Mouse (Mus musculus): Measurements from ENCODE around the gene Wnt7b. TPM values are rescaled to one million over a fixed set of nuclear protein-coding genes. Genes with fewer than 3 reads are reported as not detected.

Wnt7b gene
- total RNA-seq, 2 experiments from 2014 or later, result 0.49 to 0.96 TPM

- no peak for DNase-seq
Measured at GRCm38 (mm10) chr15:85601202-85601601, 18.9 kb upstream of the Wnt7b start.

DNA sequence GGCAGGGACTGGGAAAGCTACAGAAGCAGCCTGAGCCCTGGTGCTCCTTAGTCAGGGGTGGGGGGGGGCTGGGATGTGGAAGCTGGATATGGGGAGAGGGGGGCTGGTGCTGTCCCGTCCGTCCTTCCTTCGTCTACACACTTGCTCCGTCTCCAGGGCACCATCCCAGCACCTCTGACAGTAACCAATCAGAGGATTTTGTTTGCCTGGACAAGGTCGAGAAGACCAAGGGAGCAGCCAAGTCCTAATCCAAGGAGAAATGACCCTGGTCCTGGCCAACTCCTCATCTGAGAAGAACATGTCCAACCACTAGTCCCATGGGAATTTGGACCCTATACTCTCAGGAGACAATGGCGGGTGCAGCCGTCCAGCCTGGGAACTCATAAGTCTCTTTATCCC lies 18.4 kb upstream of the Wnt7b start:
- DNase-seq, result peak in 1 of 2 experiments; percentile 60

GRCm38 (mm10) chr15:85599887-85600695 lies 17.8 kb upstream of the Wnt7b start:
- DNase-seq, result peak; percentile 90 to 93

DNA sequence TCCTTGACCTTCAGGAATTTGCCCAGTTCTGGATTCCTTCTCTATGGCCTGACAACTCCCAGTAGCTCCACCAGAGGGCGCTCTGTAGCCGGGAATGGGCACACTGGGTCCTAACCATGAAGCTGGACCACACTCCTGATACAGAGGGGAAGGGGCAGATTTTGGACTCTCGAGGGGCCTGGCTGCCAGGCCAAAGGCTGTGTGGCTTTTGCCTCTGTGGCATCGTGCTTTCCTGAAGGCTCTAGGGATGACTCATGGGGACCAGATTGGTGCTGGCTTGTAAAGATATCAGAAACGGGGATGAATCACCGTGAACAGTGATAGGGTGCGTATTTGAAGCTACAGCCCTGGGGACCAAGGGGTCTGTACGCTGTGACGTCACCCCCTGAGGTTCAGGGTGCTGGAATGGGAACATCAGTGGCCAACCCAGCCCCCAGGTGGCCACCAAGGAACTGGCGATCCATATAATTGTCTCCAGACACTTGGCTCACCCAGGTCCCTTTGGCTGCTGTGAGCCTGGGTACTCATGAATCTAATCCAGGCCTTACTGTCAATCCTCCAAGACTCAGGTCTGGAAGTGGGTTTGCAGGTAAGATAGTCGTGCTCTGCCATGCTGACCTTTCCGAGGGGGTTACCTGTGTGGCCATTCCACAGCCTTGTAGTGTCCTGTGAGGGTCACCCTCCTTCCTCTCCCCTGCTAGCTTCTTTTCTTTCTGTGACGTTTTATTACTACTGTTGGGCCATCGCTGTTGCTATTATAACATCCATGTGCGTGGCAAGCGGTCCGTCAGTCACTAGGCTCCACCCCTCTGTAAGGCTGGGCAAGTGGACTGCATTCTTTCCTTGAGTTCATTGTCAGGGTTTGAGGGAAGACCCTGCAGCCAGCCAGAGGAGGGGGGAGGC lies 17.0 kb upstream of the Wnt7b start:
- DNase-seq, result peak; percentile 85 to 86

GRCm38 (mm10) chr15:85598443-85598842 lies 16.2 kb upstream of the Wnt7b start:
- no peak for DNase-seq

DNA sequence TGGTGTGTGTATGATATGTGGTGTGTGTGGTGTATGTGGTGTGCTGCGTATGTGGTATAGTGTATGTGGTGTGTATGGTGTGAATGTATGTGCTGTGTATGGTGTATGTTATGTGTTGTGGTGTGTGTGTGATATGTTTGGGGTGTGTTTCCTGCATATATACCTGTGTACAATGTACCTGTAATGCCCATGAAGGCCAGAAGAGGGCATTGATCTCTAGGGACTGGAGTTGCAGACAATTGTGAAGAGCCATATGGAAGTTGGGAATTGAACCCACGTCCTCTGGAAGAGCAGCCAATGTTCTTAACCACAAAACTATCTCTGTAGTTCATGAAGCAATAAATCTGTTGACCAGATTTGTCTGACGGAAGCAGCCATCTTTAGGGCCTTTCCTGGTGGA lies 15.1 kb upstream of the Wnt7b start:
- DNase-seq, result no peak

DNA sequence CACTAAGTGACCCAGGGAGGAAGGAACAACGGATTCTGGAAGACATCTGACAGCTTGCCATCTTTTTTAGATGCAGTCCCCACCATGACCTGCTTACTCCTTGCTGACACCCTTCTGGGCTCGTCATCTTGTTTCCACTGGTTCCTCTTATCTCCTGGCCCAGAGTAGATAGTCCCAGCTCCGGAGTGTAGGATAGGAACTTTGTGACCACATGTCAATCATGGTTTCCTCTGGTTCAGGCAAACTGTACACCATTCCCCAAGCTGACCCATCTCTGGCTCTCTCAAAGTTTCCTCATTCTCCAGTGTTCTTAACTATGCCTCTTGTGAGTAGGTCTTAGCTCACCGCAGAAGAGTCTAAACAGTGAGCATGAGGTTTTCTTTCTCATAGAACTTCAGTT lies 10.4 kb upstream of the Wnt7b start:
- no peak for DNase-seq

- DNase-seq, result no peak
Measured at GRCm38 (mm10) chr15:85590831-85591230, 8.6 kb upstream of the Wnt7b start.

DNA sequence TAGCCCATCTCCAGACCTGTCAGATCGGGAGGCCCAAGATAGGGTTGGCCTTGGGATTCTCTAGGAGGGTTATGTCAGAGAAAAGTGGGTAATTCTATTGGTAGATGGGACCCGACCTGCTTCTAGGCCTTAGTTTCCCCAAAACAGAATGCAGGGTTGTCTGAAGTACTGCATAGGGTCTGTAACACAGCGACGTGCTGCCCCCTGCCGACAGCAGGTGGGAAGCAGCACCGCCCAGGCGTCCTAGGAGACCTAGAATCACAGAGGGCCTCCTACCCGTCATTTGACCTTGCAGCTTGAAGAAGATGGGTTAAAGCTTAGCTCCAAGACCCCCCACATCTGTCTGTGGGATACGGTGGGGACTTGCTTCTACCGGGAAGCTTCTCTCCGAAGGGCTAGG lies 1.2 kb upstream of the Wnt7b start:
- DNase-seq, result peak; percentile 76 to 87

DNA sequence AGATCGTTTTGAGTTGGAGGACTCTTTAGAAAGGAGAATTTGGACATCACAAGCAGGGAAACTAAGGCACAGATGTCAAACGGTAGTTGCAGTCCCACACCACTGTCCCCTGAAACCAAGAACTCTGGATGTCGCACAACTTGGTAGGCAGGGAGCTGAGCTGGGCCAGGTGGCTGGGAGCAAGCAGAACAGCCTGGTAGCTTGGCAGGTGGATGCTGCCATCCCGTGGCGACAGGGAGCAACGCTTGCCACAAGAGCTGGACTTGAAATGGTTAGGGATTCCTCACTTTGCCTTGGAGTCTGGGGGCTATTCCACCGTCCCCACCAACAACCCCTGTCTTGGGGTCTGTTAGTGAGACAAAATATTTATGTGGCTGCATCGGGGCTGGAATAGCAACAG lies 751 bp upstream of the Wnt7b start:
- peak; percentile 84 to 88 for DNase-seq

DNA sequence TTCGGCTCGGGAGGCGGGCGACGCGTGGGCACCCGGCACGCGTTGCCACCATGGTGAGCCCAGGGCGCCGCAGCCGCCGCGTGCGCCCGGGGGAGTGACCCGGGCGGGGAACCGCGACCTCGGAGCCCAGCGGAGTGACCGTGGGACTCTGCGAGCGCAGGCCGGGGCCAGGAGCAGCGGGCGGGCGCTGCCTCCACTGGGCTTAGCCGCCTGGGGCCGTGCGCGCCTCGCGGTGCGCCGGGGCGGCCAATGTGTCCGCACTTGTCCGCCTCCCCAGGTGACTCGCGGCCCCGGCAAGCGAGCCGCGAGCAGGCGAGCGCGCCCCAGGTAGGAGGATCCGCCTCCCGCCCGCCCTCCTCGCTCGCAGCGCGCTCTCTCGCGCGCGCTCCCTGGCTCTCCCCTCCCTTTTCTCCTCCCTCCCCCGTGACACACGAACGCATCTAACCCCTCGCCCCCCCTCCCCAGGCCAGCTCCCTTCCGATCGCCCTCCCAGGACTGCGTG lies 659 bp downstream of the Wnt7b start:
- DNase-seq, result peak; percentile 46 to 48

- peak in 1 of 2 experiments; percentile 23 for DNase-seq
Measured at GRCm38 (mm10) chr15:85580934-85581562, 1.2 kb downstream of the Wnt7b start.

DNA sequence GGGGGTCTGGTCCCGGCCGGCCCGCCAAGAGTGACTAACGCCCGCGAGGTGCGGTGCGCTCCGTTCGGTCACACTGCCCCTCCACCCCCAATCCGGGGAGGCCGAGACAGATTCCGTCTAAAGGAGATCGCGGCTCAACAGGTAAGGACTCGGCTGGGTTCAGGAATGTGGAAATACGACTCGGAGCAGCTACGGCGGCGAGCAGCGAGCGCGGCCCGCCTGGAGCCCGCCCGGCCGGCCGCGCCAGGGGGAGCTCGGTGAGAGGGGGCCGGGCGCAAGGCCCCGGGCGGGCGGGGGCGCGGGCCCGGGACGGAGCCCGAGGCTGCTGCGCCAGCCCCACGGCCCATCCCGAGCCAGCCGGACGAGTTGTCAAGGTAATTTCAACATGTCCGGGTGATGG lies 1.8 kb downstream of the Wnt7b start:
- no peak for DNase-seq

GRCm38 (mm10) chr15:85577583-85578460 lies 4.5 kb downstream of the Wnt7b start:
- DNase-seq, result no peak

GRCm38 (mm10) chr15:85576511-85577440 lies 5.5 kb downstream of the Wnt7b start:
- no peak for DNase-seq

- DNase-seq, result no peak
Measured at GRCm38 (mm10) chr15:85576110-85576509, 6.2 kb downstream of the Wnt7b start.

DNA sequence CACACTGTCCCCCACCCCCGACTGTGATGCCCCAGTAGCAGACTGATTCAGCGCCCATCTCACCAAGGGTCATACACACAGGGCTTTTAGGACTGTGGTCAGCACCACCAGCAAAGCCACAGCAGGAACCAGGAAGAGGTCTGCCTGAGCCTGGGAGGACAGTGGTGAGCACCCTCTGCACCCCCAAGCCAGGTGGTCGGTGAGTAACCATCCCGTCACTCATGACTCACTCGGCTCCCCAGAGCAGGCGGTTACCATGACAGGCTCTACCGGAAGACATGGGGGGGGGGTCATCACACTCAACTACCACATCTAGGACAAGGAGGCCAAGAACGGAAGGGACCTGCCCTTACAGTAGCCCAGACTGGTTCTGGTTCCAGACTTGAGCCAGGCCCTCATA lies 7.7 kb downstream of the Wnt7b start:
- DNase-seq, result no peak

DNA sequence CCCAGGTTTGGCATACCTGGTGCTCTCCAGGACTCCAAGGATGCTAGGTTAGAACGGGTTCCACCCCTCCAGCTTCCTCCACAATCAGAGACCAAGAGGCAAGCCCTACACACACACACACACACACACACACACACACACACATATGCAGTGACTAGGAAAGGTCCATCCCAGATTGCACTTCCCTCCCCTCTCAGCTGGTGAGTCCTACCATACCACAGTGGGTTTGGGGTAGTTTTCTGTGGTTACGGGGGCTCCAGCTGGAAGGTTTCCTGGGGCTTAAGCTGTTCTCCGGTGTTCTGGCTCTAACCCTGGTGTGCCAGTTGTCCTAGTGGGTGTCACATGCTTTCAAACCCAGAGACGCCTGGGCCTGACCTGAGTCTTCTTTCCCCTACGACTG lies 8.2 kb downstream of the Wnt7b start:
- DNase-seq, result no peak

- DNase-seq, result no peak
Measured at GRCm38 (mm10) chr15:85572619-85573254, 9.5 kb downstream of the Wnt7b start.
